Mouse (Mus musculus) ES-E14 (cell line): ENCODE measurements around the gene Siae.

ENCODE experiments used
- HCFC1 ChIP-seq: IDR thresholded peaks from 2 replicates; pipeline ENCODE4 v1.6.1; 2012; ENCODE audit warnings: low read length, inconsistent platforms, borderline replicate concordance; ENCODE audit not compliant: insufficient read depth
- MAFK ChIP-seq: IDR thresholded peaks from 2 replicates; pipeline ENCODE4 v1.6.1; 2014; ENCODE audit warnings: mild to moderate bottlenecking, low read depth, low read length, inconsistent platforms; ENCODE audit not compliant: insufficient read depth

- TF ChIP-seq HCFC1: no peak
- no peak for TF ChIP-seq MAFK
Observed at GRCm38 (mm10) chr9:37615220-37615619, 59.7 kb downstream of the Siae start.
